Mouse (Mus musculus) ovary, adult 10 weeks (tissue): ENCODE results near the gene 1700019A02Rik. TPM values are rescaled to one million over a fixed set of nuclear protein-coding genes. Genes with fewer than 3 reads are reported as not detected.

Experiments
- polyA plus RNA-seq: library from polyadenylated mRNA; stranded (reverse); fragments of 350-450 nt; fragmentation: Illumina TruSeq; extraction: RNeasy Lipid Tissue Mini Kit (QIAGEN cat#74804); gene quantifications from one replicate; pipeline ENCODE4 v1.2.3, GENCODE M21; 2014

The 1700019A02Rik gene
- not detected for polyA plus RNA-seq

GRCm38 (mm10) chr1:53187536-53187935, at the start of gene 1700019A02Rik:
Gene 1700019A02Rik (minus strand): TSS chr1:53187636.

Other genes starting within 250 kb of the 1700019A02Rik start
- gene 1700019D03Rik, start 167.5 kb downstream of the 1700019A02Rik start, polyA plus RNA-seq, result 2.0 TPM
- gene Mstn, start 126.0 kb downstream of the 1700019A02Rik start, polyA plus RNA-seq, result not detected
- 15.8 TPM for gene Pms1, start 109.4 kb upstream of the 1700019A02Rik start, polyA plus RNA-seq
- gene Ormdl1, start 109.5 kb upstream of the 1700019A02Rik start, polyA plus RNA-seq, result 91.9 TPM
- gene Gm28778, start 109.5 kb upstream of the 1700019A02Rik start, polyA plus RNA-seq, result not detected
- gene Osgepl1, start 126.0 kb upstream of the 1700019A02Rik start, polyA plus RNA-seq, result 41.5 TPM
- 180 TPM for gene Asdurf, start 165.0 kb upstream of the 1700019A02Rik start, polyA plus RNA-seq
- 0.40 TPM for gene Gm28551, start 165.0 kb upstream of the 1700019A02Rik start, polyA plus RNA-seq
- 77.1 TPM for gene Asnsd1, start 165.1 kb upstream of the 1700019A02Rik start, polyA plus RNA-seq